Mouse (Mus musculus): Measurements from ENCODE around the gene Dhx37. TPM values are rescaled to one million over a fixed set of nuclear protein-coding genes. Genes with fewer than 3 reads are reported as not detected.

The Dhx37 gene
- polyA plus RNA-seq, 1 experiment from 2014 or later = 3.3 TPM

DNA sequence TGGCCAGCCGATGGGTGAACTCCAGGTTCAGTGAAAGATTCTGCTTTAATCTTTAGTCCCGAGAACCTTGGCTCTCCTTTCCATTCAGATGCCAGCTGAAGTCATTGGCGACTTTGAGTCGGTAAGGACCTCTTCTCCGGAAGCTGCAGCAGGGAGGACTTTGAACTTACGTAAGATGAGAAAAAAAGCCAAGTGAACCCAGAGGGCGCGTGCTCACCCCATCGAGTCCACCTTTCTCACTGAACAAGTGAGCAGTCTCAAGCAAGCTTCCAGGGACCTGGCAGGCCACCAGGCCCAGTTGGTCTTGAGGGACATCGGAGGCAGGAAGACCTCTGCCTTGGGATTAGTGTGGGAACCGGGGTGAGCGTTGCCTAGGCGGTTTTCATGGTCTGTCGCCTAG lies 33.3 kb upstream of the Dhx37 start:
- no peak overlapping the region for H3K27ac ChIP-seq (ENCODE audit: low read depth)
- TF ChIP-seq CTCF (IDR thresholded peaks at IDR 0.05; ENCODE audit: low read depth) (no peak), EP300 (IDR thresholded peaks at IDR 0.05; ENCODE audit: low read depth) (no peak)
- ATAC-seq (no peak), DNase-seq (no peak)
- no peak overlapping the region for H3K4me2 ChIP-seq (ENCODE audit: low read depth, low read length)
- H3K4me3 ChIP-seq (ENCODE audit: low read depth, low read length) = no peak overlapping the region
- H3K9ac ChIP-seq (replicated peaks) = no peak overlapping the region
- H3K36me3 ChIP-seq (replicated peaks; ENCODE audit: insufficient read depth, low read length) = no peaks in the 10 kb centered on the region
- H3K4me1 ChIP-seq (ENCODE audit: insufficient read depth) = peaks cover 5% of the 10 kb centered on the region
- no peaks in the 10 kb centered on the region for H3K27me3 ChIP-seq (ENCODE audit: insufficient read depth, low read length)
- H3K9me3 ChIP-seq (ENCODE audit: low read length) = no peaks in the 10 kb centered on the region
- WGBS (ENCODE audit: insufficient replicate concordance) = 82% methylated on average over 14 of the region's 14 CpGs

DNA sequence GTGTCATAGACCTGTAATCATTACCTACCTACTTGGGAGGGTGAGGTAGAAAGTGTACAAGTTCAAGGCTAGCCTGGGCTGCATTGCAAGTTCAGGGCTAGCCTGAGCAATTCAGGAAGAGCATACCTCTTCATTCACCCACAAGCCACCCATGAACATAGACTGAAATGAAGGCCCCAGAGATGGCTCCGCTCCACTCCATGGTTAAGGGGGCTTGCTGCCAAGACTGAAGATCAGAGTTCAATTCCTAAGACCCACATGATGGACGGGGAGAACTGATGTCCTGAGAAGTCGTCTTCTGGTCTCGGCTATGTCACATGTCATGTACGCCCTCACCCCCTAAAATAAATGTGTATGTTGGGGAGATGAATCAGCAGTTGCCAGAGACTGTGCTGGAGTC lies 32.6 kb upstream of the Dhx37 start:
- H3K27ac ChIP-seq (ENCODE audit: low read depth) = no peak overlapping the region
- H3K9ac ChIP-seq (replicated peaks) = no peak overlapping the region
- H3K9me3 ChIP-seq (ENCODE audit: low read length) = no peaks in the 10 kb centered on the region
- no peak overlapping the region for H3K4me2 ChIP-seq (ENCODE audit: low read depth, low read length)
- no peak for TF ChIP-seq CTCF (IDR thresholded peaks at IDR 0.05; ENCODE audit: low read depth)
- no peak for TF ChIP-seq EP300 (IDR thresholded peaks at IDR 0.05; ENCODE audit: low read depth)
- H3K36me3 ChIP-seq (replicated peaks; ENCODE audit: insufficient read depth, low read length) = no peaks in the 10 kb centered on the region
- peaks cover 5% of the 10 kb centered on the region for H3K4me1 ChIP-seq (ENCODE audit: insufficient read depth)
- ATAC-seq (no peak), DNase-seq (no peak)
- no peaks in the 10 kb centered on the region for H3K27me3 ChIP-seq (ENCODE audit: insufficient read depth, low read length)
- 83% methylated on average over 5 of the region's 5 CpGs for WGBS (ENCODE audit: insufficient replicate concordance)
- no peak overlapping the region for H3K4me3 ChIP-seq (ENCODE audit: low read depth, low read length)

DNA sequence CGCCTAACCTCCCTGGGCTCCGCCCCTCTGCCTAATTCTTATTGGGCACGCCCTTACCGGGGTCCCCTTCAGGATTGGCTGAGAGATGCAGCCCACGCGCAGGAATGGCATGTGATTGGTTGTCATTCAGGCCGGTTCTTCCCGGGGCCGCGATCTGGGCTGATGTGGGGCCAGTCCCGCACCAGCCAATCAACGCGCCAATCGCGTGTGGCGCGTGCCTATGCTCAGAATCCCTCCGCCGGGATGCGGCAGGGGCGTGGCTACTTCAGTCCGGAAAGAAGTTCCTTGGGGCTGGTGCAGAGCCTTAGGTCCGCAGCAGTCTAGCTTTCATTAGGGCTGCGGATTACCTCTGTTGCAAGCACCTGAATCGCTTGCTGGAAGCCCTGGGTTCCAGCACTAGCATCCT lies 31.8 kb upstream of the Dhx37 start:
- DNase-seq = peak; percentile 96
- 1% methylated on average over 25 of the region's 25 CpGs for WGBS (ENCODE audit: insufficient replicate concordance)
- Histone ChIP-seq H3K27me3 (ENCODE audit: insufficient read depth, low read length) (no peaks in the 10 kb centered on the region), H3K4me3 (ENCODE audit: low read depth, low read length) (peak overlapping the region; percentile 26), H3K4me1 (ENCODE audit: insufficient read depth) (peaks cover 5% of the 10 kb centered on the region), H3K9ac (replicated peaks) (peak overlapping the region; percentile 42; the same call in 1 of the 2 replicates), H3K36me3 (replicated peaks; ENCODE audit: insufficient read depth, low read length) (no peaks in the 10 kb centered on the region), H3K4me2 (ENCODE audit: low read depth, low read length) (peak overlapping the region; percentile 69), H3K27ac (ENCODE audit: low read depth) (no peak overlapping the region), H3K9me3 (ENCODE audit: low read length) (no peaks in the 10 kb centered on the region)
- TF ChIP-seq EP300 (IDR thresholded peaks at IDR 0.05; ENCODE audit: low read depth) = peak; percentile 64; the same call in 1 of the 2 replicates
- TF ChIP-seq CTCF (IDR thresholded peaks at IDR 0.05; ENCODE audit: low read depth) = no peak
- peak; percentile 100 for ATAC-seq

DNA sequence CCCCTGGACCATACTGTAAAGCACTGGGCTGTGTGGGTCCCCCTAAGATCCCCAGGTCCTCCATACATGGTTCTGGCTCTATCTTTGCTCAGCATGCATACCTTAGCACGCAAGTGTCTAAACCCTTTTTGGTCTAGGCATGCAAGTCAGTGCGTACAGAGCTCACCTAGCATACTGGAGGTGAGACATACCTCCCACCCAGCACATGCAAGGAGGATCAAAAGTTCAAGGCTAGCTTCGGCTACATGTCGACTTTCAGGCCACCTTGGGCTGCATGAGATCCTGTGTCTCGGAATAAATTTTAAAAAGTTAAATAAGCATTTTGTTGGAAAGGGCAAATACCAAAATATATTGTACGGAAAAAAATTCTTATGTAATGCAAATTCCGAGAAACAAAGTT lies 31.3 kb upstream of the Dhx37 start:
- ATAC-seq (no peak), DNase-seq (no peak)
- peaks cover 5% of the 10 kb centered on the region for H3K4me1 ChIP-seq (ENCODE audit: insufficient read depth)
- H3K9ac ChIP-seq (replicated peaks) = 0 out of 2 replicates have a peak overlapping the region, but pooled peaks have one; percentile 23
- WGBS (ENCODE audit: insufficient replicate concordance) = 32% methylated on average over 7 of the region's 7 CpGs
- 0 out of 2 replicates have a peak overlapping the region, but pooled peaks have one; percentile 26 for H3K4me3 ChIP-seq (ENCODE audit: low read depth, low read length)
- H3K27me3 ChIP-seq (ENCODE audit: insufficient read depth, low read length) = no peaks in the 10 kb centered on the region
- H3K4me2 ChIP-seq (ENCODE audit: low read depth, low read length) = peak overlapping the region; percentile 69
- H3K9me3 ChIP-seq (ENCODE audit: low read length) = no peaks in the 10 kb centered on the region
- TF ChIP-seq EP300 (IDR thresholded peaks at IDR 0.05; ENCODE audit: low read depth) = no peak
- no peak for TF ChIP-seq CTCF (IDR thresholded peaks at IDR 0.05; ENCODE audit: low read depth)
- H3K27ac ChIP-seq (ENCODE audit: low read depth) = peak overlapping the region; percentile 30; the same call in 1 of the 2 replicates
- H3K36me3 ChIP-seq (replicated peaks; ENCODE audit: insufficient read depth, low read length) = no peaks in the 10 kb centered on the region

DNA sequence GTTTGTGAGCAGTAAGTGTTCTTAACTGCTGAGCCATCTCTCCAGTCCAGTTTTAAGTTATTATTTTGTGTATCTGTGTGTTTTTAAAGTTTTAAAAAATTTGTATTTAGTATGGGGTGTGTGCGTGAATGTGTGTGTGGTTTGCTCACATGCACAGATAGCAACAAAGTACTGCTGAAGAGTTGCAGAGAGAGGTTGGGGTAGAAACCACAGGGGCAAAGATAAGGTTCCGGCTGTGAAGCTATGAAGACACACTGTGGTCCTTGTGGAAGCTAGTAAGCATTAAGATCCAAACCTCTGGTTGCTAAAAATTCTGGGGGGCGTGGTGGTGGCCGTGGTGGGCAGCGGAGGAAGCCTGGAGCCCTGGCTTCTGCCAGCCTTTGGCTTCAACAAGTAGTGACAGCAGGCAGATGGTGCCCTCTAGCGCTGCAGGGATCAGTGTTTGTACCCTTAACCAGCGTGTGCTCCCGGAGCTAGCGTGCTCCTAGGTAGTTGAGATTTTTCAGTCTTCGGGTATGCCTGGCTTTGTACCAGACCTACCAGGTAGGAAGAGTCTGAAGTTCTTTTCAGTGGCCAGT lies 28.0 kb upstream of the Dhx37 start:
- no peaks in the 10 kb centered on the region for H3K9me3 ChIP-seq (ENCODE audit: low read length)
- H3K36me3 ChIP-seq (replicated peaks; ENCODE audit: insufficient read depth, low read length) = no peaks in the 10 kb centered on the region
- H3K27me3 ChIP-seq (ENCODE audit: insufficient read depth, low read length) = no peaks in the 10 kb centered on the region
- TF ChIP-seq EP300 (IDR thresholded peaks at IDR 0.05; ENCODE audit: low read depth) (no peak), CTCF (IDR thresholded peaks at IDR 0.05; ENCODE audit: low read depth) (peak; percentile 77)
- H3K4me1 ChIP-seq (ENCODE audit: insufficient read depth) = peaks cover 10% of the 10 kb centered on the region
- H3K9ac ChIP-seq (replicated peaks) = no peak overlapping the region
- ATAC-seq (no peak), DNase-seq (peak; percentile 65)
- no peak overlapping the region for H3K27ac ChIP-seq (ENCODE audit: low read depth)
- H3K4me3 ChIP-seq (ENCODE audit: low read depth, low read length) = no peak overlapping the region
- H3K4me2 ChIP-seq (ENCODE audit: low read depth, low read length) = no peak overlapping the region
- WGBS (ENCODE audit: insufficient replicate concordance) = 24% methylated on average over 10 of the region's 10 CpGs

DNA sequence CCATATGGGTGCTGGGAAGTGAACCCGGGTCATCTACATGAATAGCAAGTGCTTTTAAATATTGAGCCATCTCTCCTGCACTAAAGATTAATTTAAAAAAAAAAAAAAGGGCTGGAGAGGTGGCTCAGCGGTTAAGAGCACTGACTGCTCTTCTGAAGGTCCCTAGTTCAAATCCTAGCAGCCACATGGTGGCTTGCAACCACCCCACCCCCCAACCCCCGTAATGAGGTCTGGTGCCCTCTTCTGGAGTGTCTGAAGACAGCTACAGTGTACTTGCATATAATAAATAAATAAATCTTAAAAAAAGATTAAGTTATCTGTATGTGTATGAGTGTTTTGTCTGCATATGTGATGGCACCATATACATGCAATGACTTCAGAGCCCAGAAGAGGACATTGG lies 26.7 kb upstream of the Dhx37 start:
- no peak overlapping the region for H3K4me2 ChIP-seq (ENCODE audit: low read depth, low read length)
- H3K4me3 ChIP-seq (ENCODE audit: low read depth, low read length) = no peak overlapping the region
- H3K36me3 ChIP-seq (replicated peaks; ENCODE audit: insufficient read depth, low read length) = peaks cover 2% of the 10 kb centered on the region; the same call in 1 of the 2 replicates
- H3K9ac ChIP-seq (replicated peaks) = no peak overlapping the region
- peaks cover 10% of the 10 kb centered on the region for H3K4me1 ChIP-seq (ENCODE audit: insufficient read depth)
- no peak for ATAC-seq
- H3K27me3 ChIP-seq (ENCODE audit: insufficient read depth, low read length) = no peaks in the 10 kb centered on the region
- H3K9me3 ChIP-seq (ENCODE audit: low read length) = no peaks in the 10 kb centered on the region
- TF ChIP-seq CTCF (IDR thresholded peaks at IDR 0.05; ENCODE audit: low read depth) = peak; percentile 19; the same call in 1 of the 2 replicates
- TF ChIP-seq EP300 (IDR thresholded peaks at IDR 0.05; ENCODE audit: low read depth) = no peak
- no peak overlapping the region for H3K27ac ChIP-seq (ENCODE audit: low read depth)
- WGBS (ENCODE audit: insufficient replicate concordance) = 83% methylated on average over 3 of the region's 3 CpGs
- DNase-seq = no peak

Measured in liver, postnatal 0 days (tissue).